Mouse (Mus musculus): ENCODE data around the gene Gm10644. TPM values are rescaled to one million over a fixed set of nuclear protein-coding genes. Genes with fewer than 3 reads are reported as not detected.

Gm10644 gene
- polyA plus RNA-seq, 1 experiment from 2014 or later, result 1.1 TPM

DNA sequence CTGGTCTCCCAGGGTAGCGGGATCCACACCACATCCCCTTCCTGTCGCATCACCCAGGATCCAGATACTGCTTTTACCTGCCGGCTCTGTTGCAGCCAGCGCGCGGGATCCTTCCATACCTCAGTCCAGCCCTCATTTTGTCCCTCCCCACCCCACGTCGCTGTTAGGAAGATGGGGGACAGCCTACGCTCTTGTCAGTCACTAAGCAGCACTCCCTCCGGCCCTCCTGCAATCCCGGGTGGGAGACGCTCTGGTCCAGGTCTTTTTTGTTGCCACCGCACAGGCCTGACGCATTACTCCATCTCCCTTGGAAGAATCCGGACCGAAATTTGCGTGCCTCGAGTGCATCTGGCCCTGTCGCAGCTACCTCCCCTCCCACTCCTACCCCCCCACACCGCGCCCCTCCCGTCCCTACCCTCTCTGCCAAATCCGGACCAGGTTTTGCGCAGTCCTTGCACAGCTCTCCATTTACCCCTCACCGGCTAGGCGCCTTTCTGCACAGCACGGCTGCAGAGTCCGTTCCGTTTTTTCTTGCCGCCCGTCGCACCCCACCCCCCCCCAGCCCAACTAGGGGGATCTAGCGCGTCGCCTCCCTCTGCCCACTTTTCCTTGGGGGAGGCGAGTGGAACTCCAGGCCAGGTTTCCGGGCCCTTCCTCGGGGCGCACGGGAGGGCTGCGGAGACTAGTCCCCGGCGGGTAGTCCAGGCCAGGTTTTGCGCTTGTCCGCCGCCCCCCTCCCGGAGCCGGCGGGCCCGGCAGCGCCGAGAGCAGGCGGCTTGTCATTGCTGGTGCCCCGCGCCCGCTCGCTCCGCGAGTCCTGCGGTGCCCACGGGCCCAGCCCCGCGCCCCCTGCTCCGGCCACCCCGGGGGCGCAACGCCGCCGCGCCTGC, 55.4 kb downstream of the Gm10644 start, which contains the start of gene Adgrl1:
TSS of gene Adgrl1 (plus strand) at position 743 of the 890 bp plus-strand sequence.
- peak within 1 kb of the TSS; percentile 99 for H3K9ac ChIP-seq (replicated peaks; ENCODE audit: low read depth, low read length)
- H3K27ac ChIP-seq (ENCODE audit: low read depth, low read length), result peak within 1 kb of the TSS; percentile 98
- peak; percentile 91 for ATAC-seq (ENCODE audit: low read depth)
- under 1% methylated on average over 68 of the region's 70 CpGs for WGBS
- no peaks in the 10 kb centered on the region for H3K9me3 ChIP-seq (ENCODE audit: control insufficient read depth, low read length)
- peaks cover 26% of the 10 kb centered on the region for H3K4me1 ChIP-seq (ENCODE audit: control insufficient read depth, insufficient read depth, low read length)
- H3K4me3 ChIP-seq (ENCODE audit: low read depth, low read length), result peak within 1 kb of the TSS; percentile 97
- peak within 1 kb of the TSS; percentile 62 for H3K4me2 ChIP-seq (ENCODE audit: low read depth, low read length)
- no peaks in the 10 kb centered on the region for H3K36me3 ChIP-seq (ENCODE audit: control insufficient read depth, insufficient read depth, low read length)
- peaks cover 2% of the 10 kb centered on the region; the same call in 1 of the 2 replicates for H3K27me3 ChIP-seq (ENCODE audit: control insufficient read depth, insufficient read depth, low read length)

- Histone ChIP-seq H3K9me3 (ENCODE audit: control insufficient read depth, low read length) (no peaks in the 10 kb centered on the region), H3K4me2 (ENCODE audit: low read depth, low read length) (peak overlapping the region; percentile 62), H3K4me3 (ENCODE audit: low read depth, low read length) (peak overlapping the region; percentile 97), H3K27ac (ENCODE audit: low read depth, low read length) (peak overlapping the region; percentile 98), H3K9ac (replicated peaks; ENCODE audit: low read depth, low read length) (peak overlapping the region; percentile 99), H3K4me1 (ENCODE audit: control insufficient read depth, insufficient read depth, low read length) (peaks cover 23% of the 10 kb centered on the region), H3K27me3 (ENCODE audit: control insufficient read depth, insufficient read depth, low read length) (peaks cover 3% of the 10 kb centered on the region; the same call in 1 of the 2 replicates), H3K36me3 (ENCODE audit: control insufficient read depth, insufficient read depth, low read length) (no peaks in the 10 kb centered on the region)
- ATAC-seq (ENCODE audit: low read depth), result peak; percentile 0
- WGBS, result under 1% methylated on average over 13 of the region's 13 CpGs
These were observed 56.0 kb downstream of the Gm10644 start for GRCm38 (mm10) chr8:83898985-83899362.

- ATAC-seq (ENCODE audit: low read depth), result no peak
- Histone ChIP-seq H3K4me3 (ENCODE audit: low read depth, low read length) (peak overlapping the region; percentile 97), H3K36me3 (ENCODE audit: control insufficient read depth, insufficient read depth, low read length) (no peaks in the 10 kb centered on the region), H3K27ac (ENCODE audit: low read depth, low read length) (peak overlapping the region; percentile 98), H3K4me2 (ENCODE audit: low read depth, low read length) (peak overlapping the region; percentile 62), H3K9me3 (ENCODE audit: control insufficient read depth, low read length) (no peaks in the 10 kb centered on the region), H3K4me1 (ENCODE audit: control insufficient read depth, insufficient read depth, low read length) (peaks cover 18% of the 10 kb centered on the region), H3K27me3 (ENCODE audit: control insufficient read depth, insufficient read depth, low read length) (peaks cover 3% of the 10 kb centered on the region; the same call in 1 of the 2 replicates), H3K9ac (replicated peaks; ENCODE audit: low read depth, low read length) (0 out of 2 replicates have a peak overlapping the region, but pooled peaks have one; percentile 99)
- 5% methylated on average over 10 of the region's 10 CpGs for WGBS
These were observed 56.5 kb downstream of the Gm10644 start for GRCm38 (mm10) chr8:83898456-83898855.

- H3K27ac ChIP-seq (ENCODE audit: low read depth, low read length), result no peak overlapping the region
- WGBS, result 3% methylated on average over 26 of the region's 26 CpGs
- H3K4me3 ChIP-seq (ENCODE audit: low read depth, low read length), result peak overlapping the region; percentile 5; the same call in 1 of the 2 replicates
- ATAC-seq (ENCODE audit: low read depth), result no peak
- peak overlapping the region; percentile 41 for H3K4me2 ChIP-seq (ENCODE audit: low read depth, low read length)
- H3K4me1 ChIP-seq (ENCODE audit: control insufficient read depth, insufficient read depth, low read length), result peaks cover 6% of the 10 kb centered on the region
- H3K27me3 ChIP-seq (ENCODE audit: control insufficient read depth, insufficient read depth, low read length), result peaks cover 3% of the 10 kb centered on the region; the same call in 1 of the 2 replicates
- 0 out of 2 replicates have a peak overlapping the region, but pooled peaks have one; percentile 22 for H3K9ac ChIP-seq (replicated peaks; ENCODE audit: low read depth, low read length)
- H3K9me3 ChIP-seq (ENCODE audit: control insufficient read depth, low read length), result no peaks in the 10 kb centered on the region
- no peaks in the 10 kb centered on the region for H3K36me3 ChIP-seq (ENCODE audit: control insufficient read depth, insufficient read depth, low read length)
These were observed 57.8 kb downstream of the Gm10644 start for GRCm38 (mm10) chr8:83897211-83897610.

- no peaks in the 10 kb centered on the region for H3K4me1 ChIP-seq (ENCODE audit: control insufficient read depth, insufficient read depth, low read length)
- no peak overlapping the region for H3K9ac ChIP-seq (replicated peaks; ENCODE audit: low read depth, low read length)
- peaks cover 3% of the 10 kb centered on the region; the same call in 1 of the 2 replicates for H3K27me3 ChIP-seq (ENCODE audit: control insufficient read depth, insufficient read depth, low read length)
- no peaks in the 10 kb centered on the region for H3K36me3 ChIP-seq (ENCODE audit: control insufficient read depth, insufficient read depth, low read length)
- no peak overlapping the region for H3K27ac ChIP-seq (ENCODE audit: low read depth, low read length)
- no peak for ATAC-seq (ENCODE audit: low read depth)
- no peak overlapping the region for H3K4me2 ChIP-seq (ENCODE audit: low read depth, low read length)
- H3K4me3 ChIP-seq (ENCODE audit: low read depth, low read length), result no peak overlapping the region
- WGBS, result 87% methylated on average over 7 of the region's 7 CpGs
- no peaks in the 10 kb centered on the region for H3K9me3 ChIP-seq (ENCODE audit: control insufficient read depth, low read length)
These were observed 58.5 kb downstream of the Gm10644 start for GRCm38 (mm10) chr8:83896461-83896860.

DNA sequence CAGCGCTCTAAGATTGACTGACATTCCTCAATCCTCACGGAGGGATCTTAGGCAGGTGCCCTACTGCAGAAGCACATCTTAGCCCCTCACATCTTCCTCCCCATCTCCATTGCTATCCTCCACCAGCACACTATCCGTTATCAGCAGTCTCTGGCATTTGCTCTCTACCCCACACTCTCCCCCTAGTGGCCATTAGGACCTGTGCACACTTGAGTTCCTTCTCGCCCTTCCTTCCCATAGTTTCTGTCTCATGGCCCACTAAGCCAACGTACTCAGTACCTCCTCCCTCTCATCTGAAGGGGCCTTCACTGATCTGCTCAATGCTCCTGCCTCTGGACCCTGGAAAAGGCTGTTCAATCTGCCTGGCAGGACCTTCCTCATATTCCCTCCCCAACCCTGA, 59.1 kb downstream of the Gm10644 start:
- Histone ChIP-seq H3K27ac (ENCODE audit: low read depth, low read length) (no peak overlapping the region), H3K4me3 (ENCODE audit: low read depth, low read length) (no peak overlapping the region), H3K4me1 (ENCODE audit: control insufficient read depth, insufficient read depth, low read length) (no peaks in the 10 kb centered on the region), H3K27me3 (ENCODE audit: control insufficient read depth, insufficient read depth, low read length) (peaks cover 3% of the 10 kb centered on the region; the same call in 1 of the 2 replicates), H3K36me3 (ENCODE audit: control insufficient read depth, insufficient read depth, low read length) (no peaks in the 10 kb centered on the region), H3K9me3 (ENCODE audit: control insufficient read depth, low read length) (no peaks in the 10 kb centered on the region), H3K9ac (replicated peaks; ENCODE audit: low read depth, low read length) (no peak overlapping the region), H3K4me2 (ENCODE audit: low read depth, low read length) (no peak overlapping the region)
- no peak for ATAC-seq (ENCODE audit: low read depth)
- WGBS, result 5% methylated on average over 5 of the region's 5 CpGs

GRCm38 (mm10) chr8:83893915-83894314, 61.1 kb downstream of the Gm10644 start:
- Histone ChIP-seq H3K9me3 (ENCODE audit: control insufficient read depth, low read length) (no peaks in the 10 kb centered on the region), H3K4me2 (ENCODE audit: low read depth, low read length) (no peak overlapping the region), H3K9ac (replicated peaks; ENCODE audit: low read depth, low read length) (no peak overlapping the region), H3K4me3 (ENCODE audit: low read depth, low read length) (no peak overlapping the region), H3K27me3 (ENCODE audit: control insufficient read depth, insufficient read depth, low read length) (peaks cover 3% of the 10 kb centered on the region; the same call in 1 of the 2 replicates), H3K4me1 (ENCODE audit: control insufficient read depth, insufficient read depth, low read length) (no peaks in the 10 kb centered on the region), H3K27ac (ENCODE audit: low read depth, low read length) (no peak overlapping the region), H3K36me3 (ENCODE audit: control insufficient read depth, insufficient read depth, low read length) (no peaks in the 10 kb centered on the region)
- 1% methylated on average over 5 of the region's 5 CpGs for WGBS
- no peak for ATAC-seq (ENCODE audit: low read depth)

GRCm38 (mm10) chr8:83892061-83892460, 62.9 kb downstream of the Gm10644 start:
- Histone ChIP-seq H3K4me2 (ENCODE audit: low read depth, low read length) (no peak overlapping the region), H3K9ac (replicated peaks; ENCODE audit: low read depth, low read length) (no peak overlapping the region), H3K27ac (ENCODE audit: low read depth, low read length) (no peak overlapping the region), H3K36me3 (ENCODE audit: control insufficient read depth, insufficient read depth, low read length) (no peaks in the 10 kb centered on the region), H3K27me3 (ENCODE audit: control insufficient read depth, insufficient read depth, low read length) (peaks cover 3% of the 10 kb centered on the region; the same call in 1 of the 2 replicates), H3K4me3 (ENCODE audit: low read depth, low read length) (no peak overlapping the region), H3K9me3 (ENCODE audit: control insufficient read depth, low read length) (no peaks in the 10 kb centered on the region), H3K4me1 (ENCODE audit: control insufficient read depth, insufficient read depth, low read length) (no peaks in the 10 kb centered on the region)
- no peak for ATAC-seq (ENCODE audit: low read depth)
- WGBS, result 65% methylated on average over 4 of the region's 4 CpGs

GRCm38 (mm10) chr8:83888409-83888808, 66.6 kb downstream of the Gm10644 start:
- WGBS, result 36% methylated on average over 2 of the region's 2 CpGs
- H3K27ac ChIP-seq (ENCODE audit: low read depth, low read length), result no peak overlapping the region
- H3K4me2 ChIP-seq (ENCODE audit: low read depth, low read length), result no peak overlapping the region
- no peak overlapping the region for H3K9ac ChIP-seq (replicated peaks; ENCODE audit: low read depth, low read length)
- H3K27me3 ChIP-seq (ENCODE audit: control insufficient read depth, insufficient read depth, low read length), result no peaks in the 10 kb centered on the region
- H3K36me3 ChIP-seq (ENCODE audit: control insufficient read depth, insufficient read depth, low read length), result no peaks in the 10 kb centered on the region
- no peaks in the 10 kb centered on the region for H3K4me1 ChIP-seq (ENCODE audit: control insufficient read depth, insufficient read depth, low read length)
- H3K9me3 ChIP-seq (ENCODE audit: control insufficient read depth, low read length), result no peaks in the 10 kb centered on the region
- peak; percentile 56 for ATAC-seq (ENCODE audit: low read depth)
- H3K4me3 ChIP-seq (ENCODE audit: low read depth, low read length), result no peak overlapping the region

Data from neural tube, embryonic 14.5 days (tissue).